Mouse (Mus musculus): ENCODE data around the gene Pm20d2. TPM values are rescaled to one million over a fixed set of nuclear protein-coding genes. Genes with fewer than 3 reads are reported as not detected.
A peak's percentile ranks its signal among the peaks of the same experiment; 100 is the strongest.

Gene Pm20d2
- total and polyA plus RNA-seq, 2 experiments from 2014 or later, result 3.6 to 9.2 TPM

DNA sequence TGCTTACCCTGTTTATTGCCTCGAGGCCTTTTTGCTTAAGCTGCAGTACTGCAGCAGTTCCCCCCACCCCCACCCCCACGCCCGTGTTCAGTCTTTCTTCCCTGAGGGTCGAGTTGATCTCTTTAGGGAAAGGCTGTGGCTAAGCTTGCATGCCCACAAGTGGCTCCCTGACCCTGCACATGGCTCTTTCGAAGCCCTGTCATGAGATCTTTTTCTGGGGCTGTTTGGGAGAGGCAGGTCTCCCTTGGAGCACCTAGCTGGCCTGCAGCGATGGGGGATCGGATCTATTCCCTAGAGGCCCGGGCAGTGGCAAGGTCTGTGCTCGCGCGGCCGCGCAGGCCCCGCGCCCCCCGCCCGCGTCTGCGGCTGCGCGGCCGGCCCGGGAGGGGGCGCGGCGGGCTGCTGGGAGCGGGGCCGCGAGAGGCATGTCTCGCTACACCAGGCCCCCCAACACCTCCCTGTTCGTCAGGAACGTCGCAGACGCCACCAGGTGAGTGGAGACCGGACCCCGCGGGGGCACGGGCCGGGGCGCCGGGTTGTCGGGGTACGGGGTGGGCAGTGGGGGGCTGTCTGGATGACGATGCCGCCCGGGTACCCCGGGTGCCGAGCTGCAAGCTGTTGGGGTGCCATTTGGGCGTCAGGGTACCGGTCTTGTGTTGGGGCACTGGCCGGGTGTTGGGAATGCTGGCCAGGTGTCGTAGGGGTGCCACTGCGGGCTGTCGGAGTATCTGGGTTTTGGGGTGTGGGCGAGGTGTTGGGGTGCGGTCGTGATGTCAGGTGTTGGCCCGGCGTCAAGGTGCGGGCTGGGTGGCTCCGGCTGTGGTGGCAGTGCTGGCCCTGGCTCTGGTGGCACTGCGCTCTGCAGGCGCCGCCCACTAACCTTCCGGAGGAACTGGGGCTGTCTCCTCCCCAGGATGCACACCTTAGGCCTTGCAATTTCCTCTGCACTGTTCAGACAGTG, 19.6 kb upstream of the Pm20d2 start, which contains the start of gene Srsf12:
Gene Srsf12, plus strand, starts transcription at position 111 of the 961 bp plus-strand sequence.
- DNase-seq (ENCODE audit: low spot score) (peak; percentile 69), ATAC-seq (ENCODE audit: low FRiP score) (peak; percentile 91)
- Histone ChIP-seq H3K4me3 (ENCODE audit: low read depth, low read length) (peak within 1 kb of the TSS; percentile 84), H3K36me3 (ENCODE audit: insufficient read depth, low read length) (no peaks in the 10 kb centered on the region), H3K27ac (ENCODE audit: low read depth, low read length) (peak within 1 kb of the TSS; percentile 95), H3K4me1 (ENCODE audit: insufficient read depth, low read length) (0 out of 2 replicates have a peak, but pooled peaks cover 2% of the 10 kb centered on the region), H3K9me3 (ENCODE audit: low read length) (no peaks in the 10 kb centered on the region), H3K4me2 (ENCODE audit: low read depth, low read length, poor library complexity, severe bottlenecking) (peak within 1 kb of the TSS; percentile 87), H3K27me3 (ENCODE audit: insufficient read depth, low read length) (no peaks in the 10 kb centered on the region), H3K9ac (replicated peaks; ENCODE audit: low read length, poor library complexity, severe bottlenecking) (peak within 1 kb of the TSS; percentile 96)
- peak; percentile 20; the same call in 1 of the 2 replicates for TF ChIP-seq CTCF (IDR thresholded peaks at IDR 0.05)
- WGBS, result 2% methylated on average over 56 of the region's 65 CpGs

DNA sequence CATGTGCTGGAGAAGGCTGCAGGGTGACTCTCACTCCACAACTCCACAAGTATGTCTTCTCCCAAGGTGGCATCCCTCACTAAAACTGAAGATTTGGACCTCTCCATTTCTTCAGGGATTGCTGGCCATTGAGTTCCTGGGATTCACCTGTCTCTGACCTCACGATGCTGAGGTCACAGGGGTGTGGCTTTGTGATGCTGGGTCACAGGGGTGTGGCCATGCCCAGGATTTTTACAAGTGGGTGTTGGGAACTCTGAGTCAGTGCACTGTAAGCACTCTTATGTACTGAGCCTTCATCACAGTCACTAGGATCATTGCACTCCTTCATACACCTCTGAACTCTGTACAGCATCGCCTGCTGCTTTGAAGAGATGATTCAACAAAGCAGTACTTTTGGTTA, 18.0 kb upstream of the Pm20d2 start:
- ATAC-seq (ENCODE audit: low FRiP score), result no peak
- Histone ChIP-seq H3K36me3 (ENCODE audit: insufficient read depth, low read length) (no peaks in the 10 kb centered on the region), H3K9ac (replicated peaks; ENCODE audit: low read length, poor library complexity, severe bottlenecking) (no peak overlapping the region), H3K4me3 (ENCODE audit: low read depth, low read length) (no peak overlapping the region), H3K9me3 (ENCODE audit: low read length) (no peaks in the 10 kb centered on the region), H3K4me2 (ENCODE audit: low read depth, low read length, poor library complexity, severe bottlenecking) (no peak overlapping the region), H3K27ac (ENCODE audit: low read depth, low read length) (no peak overlapping the region), H3K4me1 (ENCODE audit: insufficient read depth, low read length) (0 out of 2 replicates have a peak, but pooled peaks cover 2% of the 10 kb centered on the region), H3K27me3 (ENCODE audit: insufficient read depth, low read length) (no peaks in the 10 kb centered on the region)
- DNase-seq (ENCODE audit: low spot score), result no peak
- 69% methylated on average over 2 of the region's 2 CpGs for WGBS
- TF ChIP-seq CTCF (IDR thresholded peaks at IDR 0.05), result no peak

DNA sequence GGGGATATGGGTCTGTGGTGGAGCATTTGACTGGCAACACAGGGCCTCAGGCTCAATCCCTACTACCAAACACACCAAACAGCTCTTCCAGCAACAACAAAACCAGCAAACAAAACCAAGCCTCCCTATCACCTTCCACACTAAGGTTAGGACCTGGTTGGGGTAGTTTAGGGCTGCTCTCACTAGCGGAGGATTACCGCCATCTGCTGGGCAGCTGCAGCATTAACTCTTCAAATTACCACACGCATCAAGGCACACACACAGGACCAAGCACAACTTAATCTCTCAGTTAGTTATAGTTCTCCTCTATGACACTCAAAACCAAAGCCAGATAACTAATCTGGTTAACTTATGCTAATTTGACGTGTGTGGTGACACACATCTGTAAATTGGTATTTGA, 15.1 kb upstream of the Pm20d2 start:
- WGBS, result 6% methylated on average over 4 of the region's 4 CpGs
- no peaks in the 10 kb centered on the region for H3K4me1 ChIP-seq (ENCODE audit: insufficient read depth, low read length)
- H3K27ac ChIP-seq (ENCODE audit: low read depth, low read length), result no peak overlapping the region
- H3K27me3 ChIP-seq (ENCODE audit: insufficient read depth, low read length), result no peaks in the 10 kb centered on the region
- no peak overlapping the region for H3K9ac ChIP-seq (replicated peaks; ENCODE audit: low read length, poor library complexity, severe bottlenecking)
- H3K9me3 ChIP-seq (ENCODE audit: low read length), result no peaks in the 10 kb centered on the region
- TF ChIP-seq CTCF (IDR thresholded peaks at IDR 0.05), result peak; percentile 78
- ATAC-seq (ENCODE audit: low FRiP score) (no peak), DNase-seq (ENCODE audit: low spot score) (peak; percentile 47)
- no peak overlapping the region for H3K4me3 ChIP-seq (ENCODE audit: low read depth, low read length)
- H3K4me2 ChIP-seq (ENCODE audit: low read depth, low read length, poor library complexity, severe bottlenecking), result no peak overlapping the region
- no peaks in the 10 kb centered on the region for H3K36me3 ChIP-seq (ENCODE audit: insufficient read depth, low read length)

DNA sequence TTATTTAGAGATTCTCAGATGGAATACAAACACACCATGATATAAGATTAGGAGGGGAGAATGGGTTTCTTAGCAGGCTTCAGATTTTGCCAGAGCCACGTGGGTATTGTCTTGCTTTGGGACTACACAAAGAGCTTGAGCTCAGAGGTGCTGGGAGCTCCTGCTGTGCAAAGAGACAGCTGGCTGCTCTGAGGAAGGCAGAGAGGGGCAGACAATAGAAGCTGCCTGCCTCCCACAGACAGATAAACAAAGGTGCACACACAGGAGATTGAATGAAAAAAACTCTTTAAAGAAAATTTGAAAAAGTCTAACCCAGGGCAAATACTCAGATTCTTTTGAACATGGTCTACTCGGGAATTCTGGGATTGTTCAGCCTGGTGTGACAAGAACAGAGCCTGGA, 8.6 kb upstream of the Pm20d2 start:
- H3K4me2 ChIP-seq (ENCODE audit: low read depth, low read length, poor library complexity, severe bottlenecking), result no peak overlapping the region
- no peak overlapping the region for H3K9ac ChIP-seq (replicated peaks; ENCODE audit: low read length, poor library complexity, severe bottlenecking)
- no peak overlapping the region for H3K27ac ChIP-seq (ENCODE audit: low read depth, low read length)
- TF ChIP-seq CTCF (IDR thresholded peaks at IDR 0.05), result no peak
- ATAC-seq (ENCODE audit: low FRiP score), result no peak
- no peak overlapping the region for H3K4me3 ChIP-seq (ENCODE audit: low read depth, low read length)
- H3K36me3 ChIP-seq (ENCODE audit: insufficient read depth, low read length), result no peaks in the 10 kb centered on the region
- WGBS, result under 1% methylated on average over 2 of the region's 2 CpGs
- H3K27me3 ChIP-seq (ENCODE audit: insufficient read depth, low read length), result no peaks in the 10 kb centered on the region
- H3K9me3 ChIP-seq (ENCODE audit: low read length), result no peaks in the 10 kb centered on the region
- no peaks in the 10 kb centered on the region for H3K4me1 ChIP-seq (ENCODE audit: insufficient read depth, low read length)
- no peak for DNase-seq (ENCODE audit: low spot score)

DNA sequence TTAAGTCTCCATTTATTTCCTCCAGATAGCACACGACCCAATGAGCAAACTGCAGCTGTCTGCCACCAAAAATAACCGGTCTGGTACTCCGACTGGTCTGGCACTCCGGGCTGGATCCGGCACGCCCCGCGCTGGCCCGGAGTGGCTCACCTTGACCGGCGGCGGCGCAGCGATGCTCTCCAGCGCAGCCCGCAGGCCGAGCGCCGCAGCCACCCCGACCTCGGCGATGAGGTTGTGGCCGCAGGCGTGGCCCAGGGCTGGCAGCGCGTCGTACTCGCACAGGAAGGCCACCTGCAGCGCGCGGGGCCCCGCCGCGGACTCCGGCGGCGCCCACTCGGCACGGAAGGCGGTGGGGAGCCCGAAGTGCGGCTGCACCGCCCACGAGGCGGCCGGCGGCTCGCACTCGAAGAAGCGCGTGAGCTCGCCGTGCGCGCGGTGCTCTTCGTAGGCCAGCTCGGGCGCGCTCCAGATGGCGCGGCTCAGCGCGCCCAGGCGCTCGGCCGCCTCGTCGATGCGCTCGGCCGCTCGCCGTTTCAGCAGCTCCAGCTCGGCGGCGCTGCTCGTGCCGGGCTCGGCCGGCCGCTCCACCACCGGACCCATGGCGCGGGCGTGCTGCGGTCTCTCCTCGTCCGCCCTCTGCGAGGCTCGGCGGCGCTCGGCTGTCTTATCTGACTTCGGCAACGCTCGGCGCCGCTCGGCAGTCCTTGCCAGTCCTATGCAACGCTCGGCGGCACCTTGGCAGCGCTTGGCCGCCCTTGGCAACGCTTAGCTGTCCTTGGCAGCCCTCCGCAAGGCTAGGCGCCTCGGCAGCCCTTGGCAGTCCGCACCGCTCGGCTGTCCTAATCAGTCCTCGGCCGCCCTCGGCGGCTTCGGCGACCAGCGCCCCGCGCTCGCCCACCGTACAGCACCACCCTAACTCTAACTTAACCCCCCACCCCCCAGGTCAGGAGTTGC, 479 bp downstream of the Pm20d2 start:
- peak; percentile 96 for DNase-seq (ENCODE audit: low spot score)

More for the DNA sequence above, 479 bp downstream of the Pm20d2 start:
- peak overlapping the region; percentile 71 for H3K4me3 ChIP-seq (ENCODE audit: low read depth, low read length)
- H3K4me1 ChIP-seq (ENCODE audit: insufficient read depth, low read length), result no peaks in the 10 kb centered on the region
- peaks cover 7% of the 10 kb centered on the region; the same call in 1 of the 2 replicates for H3K36me3 ChIP-seq (ENCODE audit: insufficient read depth, low read length)
- peak overlapping the region; percentile 86 for H3K9ac ChIP-seq (replicated peaks; ENCODE audit: low read length, poor library complexity, severe bottlenecking)
- no peaks in the 10 kb centered on the region for H3K27me3 ChIP-seq (ENCODE audit: insufficient read depth, low read length)
- TF ChIP-seq CTCF (IDR thresholded peaks at IDR 0.05), result peak; percentile 48
- H3K9me3 ChIP-seq (ENCODE audit: low read length), result no peaks in the 10 kb centered on the region
- ATAC-seq (ENCODE audit: low FRiP score), result peak; percentile 94
- under 1% methylated on average over 82 of the region's 123 CpGs for WGBS
- H3K4me2 ChIP-seq (ENCODE audit: low read depth, low read length, poor library complexity, severe bottlenecking), result peak overlapping the region; percentile 81
- H3K27ac ChIP-seq (ENCODE audit: low read depth, low read length), result peak overlapping the region; percentile 94
